Mouse (Mus musculus): ENCODE data around the gene Syngr3. TPM values are rescaled to one million over a fixed set of nuclear protein-coding genes. Genes with fewer than 3 reads are reported as not detected.

Gene Syngr3
- total RNA-seq (2021) = under 1 TPM in 1 of 2 experiments, not detected in 1; 0.12 TPM
- long read RNA-seq, experiment 1 = 0 reads
- long read RNA-seq, experiment 2 = 0 reads

DNA sequence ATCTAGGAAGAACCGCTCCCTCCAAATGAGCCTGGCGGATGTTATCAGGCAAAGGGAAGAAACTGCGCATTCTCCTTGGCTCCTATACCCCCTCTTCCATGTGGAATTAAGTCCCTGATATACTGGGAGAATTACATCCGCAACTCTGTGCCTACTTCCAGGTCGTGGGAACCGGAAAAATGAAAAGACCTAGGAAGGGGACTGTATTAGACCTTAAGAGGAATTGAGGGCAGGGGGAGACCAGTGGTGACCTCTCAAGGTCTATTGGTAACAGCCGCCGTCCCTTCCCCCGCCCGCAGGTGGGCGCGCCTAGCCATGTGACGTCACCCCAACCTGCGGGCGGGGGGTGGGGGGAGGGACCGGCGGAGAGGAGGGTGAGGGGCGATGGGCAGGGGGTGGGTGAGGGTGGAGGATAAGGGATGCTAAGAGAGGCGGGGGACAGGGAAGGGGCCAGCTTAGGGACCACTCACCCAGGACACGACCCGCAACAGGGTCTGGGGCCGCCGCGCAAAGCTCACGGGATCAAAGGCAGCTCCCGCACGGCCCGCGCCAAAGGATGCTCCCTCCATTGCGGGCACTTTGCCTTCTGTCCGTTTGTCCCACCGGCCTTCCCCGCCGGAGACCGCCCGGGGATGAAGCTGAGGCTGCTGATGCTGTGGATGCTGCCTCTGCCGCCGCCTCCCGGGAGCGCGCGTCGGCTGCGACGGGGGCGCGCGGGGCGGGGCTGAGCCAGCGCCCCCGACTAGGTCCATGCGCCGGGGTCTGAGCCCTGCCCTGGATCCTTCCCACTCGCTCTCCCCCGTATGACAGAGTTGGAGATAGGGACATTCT lies at the start of gene Syngr3:
Gene Syngr3 (minus strand): TSS at position 705 of the 831 bp plus-strand sequence.
- DNase-seq = no peak
- intact Hi-C loops (cut with DNase I) = no loop called here

DNA sequence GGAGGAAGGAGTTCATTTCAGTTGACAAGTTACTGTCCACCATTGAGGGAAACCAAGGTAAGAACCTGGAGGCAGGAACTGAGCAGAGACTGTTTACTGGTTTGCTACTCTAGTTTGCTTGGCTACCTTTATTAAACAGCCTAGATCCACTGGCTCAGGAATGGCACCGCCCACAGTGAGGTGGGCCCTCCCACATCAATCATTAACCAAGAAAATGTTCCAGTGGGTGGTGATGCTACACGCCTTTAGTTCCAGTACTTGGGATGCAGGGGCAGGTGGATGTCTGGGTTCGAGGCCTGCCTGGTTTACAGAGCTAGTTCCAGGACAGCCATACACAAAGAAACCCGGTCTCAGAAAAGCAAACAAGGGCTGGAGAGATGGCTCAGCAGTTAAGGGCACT lies 48.5 kb upstream of the Syngr3 start:
- DNase-seq = no peak
- intact Hi-C loops (cut with DNase I) = no loop called here

DNA sequence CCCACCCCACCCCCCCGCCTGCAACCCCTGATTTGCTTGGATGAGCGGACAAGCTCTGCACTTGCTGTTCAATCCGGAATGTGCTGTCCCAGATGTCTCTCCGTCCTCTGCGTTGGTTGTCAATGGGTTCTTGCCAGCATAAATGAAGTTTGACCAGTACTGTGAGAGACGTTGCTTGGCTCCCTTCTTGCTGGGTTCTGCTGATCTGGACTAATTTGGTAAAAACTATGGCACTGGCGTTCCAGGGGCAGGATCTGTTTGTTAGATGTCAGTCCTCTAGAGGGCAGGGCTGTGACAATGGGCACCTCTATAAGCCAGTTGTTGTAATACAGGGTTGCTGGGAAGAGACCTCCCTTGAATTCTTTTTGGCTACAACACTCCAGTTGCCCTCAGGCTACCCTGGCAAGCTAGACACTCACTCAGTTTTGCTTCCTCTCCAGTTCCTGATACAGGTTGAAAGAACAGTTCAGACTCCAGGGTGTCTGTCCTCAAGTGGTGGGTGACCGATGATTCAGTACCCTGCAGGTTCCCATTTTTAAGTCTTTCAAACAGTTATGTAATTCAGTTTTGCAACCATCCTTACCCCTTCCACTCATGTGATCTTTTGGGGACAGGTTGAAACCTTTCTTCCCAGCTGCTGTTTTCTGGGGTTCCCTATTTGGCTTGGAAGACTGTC lies 47.5 kb upstream of the Syngr3 start:
- intact Hi-C loops (cut with DNase I) = no loop called here
- DNase-seq = no peak

DNA sequence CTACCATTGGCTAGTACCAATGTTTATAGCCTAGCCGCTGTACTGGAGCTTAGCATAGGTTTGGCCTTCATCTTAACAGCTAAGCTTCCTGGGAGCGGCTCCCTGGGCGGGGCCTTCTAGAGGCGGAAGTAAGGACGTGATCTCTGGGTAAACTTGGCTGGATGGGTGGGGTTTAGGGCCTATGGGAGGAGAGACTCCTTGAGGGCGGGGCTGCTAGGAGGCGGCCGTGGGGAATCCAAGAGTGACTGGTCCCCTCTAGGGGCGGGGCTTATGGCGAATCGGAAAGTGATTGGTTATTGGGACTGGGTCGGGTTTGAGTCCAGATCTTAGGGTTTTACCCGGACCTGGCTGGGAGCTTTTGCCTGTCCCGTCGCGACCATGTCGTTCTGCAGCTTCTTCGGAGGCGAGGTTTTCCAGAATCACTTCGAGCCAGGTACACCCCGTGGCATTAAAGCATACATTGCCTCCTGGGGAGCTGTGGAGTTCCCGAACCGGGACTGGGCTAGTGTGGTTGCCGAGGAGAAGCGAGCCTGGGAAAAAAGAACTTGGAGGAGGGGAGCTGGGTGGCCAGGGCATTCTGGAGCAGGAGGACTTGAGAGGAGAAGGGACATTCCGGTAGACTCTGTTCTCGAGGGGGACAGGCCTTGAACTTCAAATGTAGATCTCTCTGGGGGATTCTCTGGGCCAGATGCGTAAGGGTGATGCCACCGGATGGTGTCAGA lies 46.7 kb upstream of the Syngr3 start, which contains the start of gene Msrb1:
Gene Msrb1 (plus strand): TSS at position 313 of the 722 bp plus-strand sequence.
- intact Hi-C loops (cut with DNase I) = no loop called here
- peak; percentile 93 to 95 for DNase-seq

DNA sequence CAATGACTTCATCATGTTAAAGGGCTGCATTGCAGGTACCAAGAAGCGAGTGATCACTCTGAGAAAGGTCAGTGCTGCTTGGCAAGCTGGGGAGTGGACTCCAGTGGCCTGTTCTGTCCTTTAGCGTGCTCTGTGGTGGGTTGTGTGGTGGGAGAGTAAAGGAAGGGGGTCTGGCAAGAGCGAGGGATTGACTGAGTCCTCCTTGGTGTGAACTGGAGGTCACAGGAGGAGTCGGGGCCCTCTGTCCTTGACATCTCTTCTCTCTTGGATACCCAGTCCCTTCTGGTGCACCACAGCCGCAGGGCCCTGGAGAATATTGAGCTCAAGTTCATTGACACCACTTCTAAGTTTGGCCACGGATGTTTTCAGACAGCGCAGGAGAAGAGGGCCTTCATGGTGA lies 45.7 kb upstream of the Syngr3 start:
- intact Hi-C loops (cut with DNase I) = no loop called here

DNA sequence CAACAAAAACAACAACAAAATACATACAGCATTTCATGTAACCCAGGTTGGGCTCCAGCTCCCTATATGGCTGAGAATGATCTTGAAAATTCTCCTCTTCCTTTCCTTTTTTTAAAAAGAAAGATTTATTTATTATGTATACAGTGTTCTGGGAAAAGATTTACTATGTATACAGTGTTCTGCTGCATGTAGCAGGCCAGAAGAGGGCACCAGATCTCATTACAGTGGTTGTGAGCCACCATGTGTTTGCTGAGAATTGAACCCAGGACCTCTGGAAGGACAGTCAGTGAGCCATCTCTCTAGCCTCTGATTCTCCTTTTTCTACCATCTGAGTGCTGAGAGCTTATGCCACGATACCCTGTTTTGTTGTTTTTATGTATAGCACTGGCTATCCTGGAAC lies 44.8 kb upstream of the Syngr3 start:
- intact Hi-C loops (cut with DNase I) = no loop called here
- DNase-seq = no peak

More for the DNA sequence above, 45.7 kb upstream of the Syngr3 start:
- DNase-seq = no peak

GRCm38 (mm10) chr17:24733434-24734050 lies 43.8 kb upstream of the Syngr3 start:
- no peak for DNase-seq
- intact Hi-C loops (cut with DNase I) = no loop called here

- intact Hi-C loops (cut with DNase I) = no loop called here
- peak; percentile 59 to 66 for DNase-seq
Measured at GRCm38 (mm10) chr17:24732233-24732935, 42.6 kb upstream of the Syngr3 start.

- no peak for DNase-seq
- intact Hi-C loops (cut with DNase I) = no loop called here
Measured at GRCm38 (mm10) chr17:24730787-24731186, 41.0 kb upstream of the Syngr3 start.

DNA sequence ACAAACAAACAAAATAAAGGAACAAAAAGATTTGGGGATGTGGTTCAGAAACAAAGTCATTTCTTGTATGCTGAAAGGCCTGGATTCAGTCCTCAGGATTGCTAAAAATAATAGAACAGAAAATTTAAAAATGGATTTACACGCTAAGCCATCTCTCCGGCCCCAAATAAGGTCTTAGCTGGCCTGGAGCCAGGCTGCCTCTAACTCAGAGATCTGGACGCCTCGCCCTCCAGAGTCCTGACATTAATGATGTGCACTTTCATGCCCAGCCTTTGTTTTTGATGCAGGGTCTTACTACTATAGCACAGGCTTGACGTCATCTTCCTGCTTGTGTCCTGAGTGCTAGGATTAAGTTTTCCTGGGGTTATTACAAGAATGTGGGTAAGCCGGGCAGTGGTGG lies 39.3 kb upstream of the Syngr3 start:
- peak in 1 of 2 experiments; percentile 47 for DNase-seq

GRCm38 (mm10) chr17:24728184-24728583 lies 38.4 kb upstream of the Syngr3 start:
- no peak for DNase-seq
- intact Hi-C loops (cut with DNase I) = no loop called here

More for the DNA sequence above, 39.3 kb upstream of the Syngr3 start:
- intact Hi-C loops (cut with DNase I) = no loop called here

DNA sequence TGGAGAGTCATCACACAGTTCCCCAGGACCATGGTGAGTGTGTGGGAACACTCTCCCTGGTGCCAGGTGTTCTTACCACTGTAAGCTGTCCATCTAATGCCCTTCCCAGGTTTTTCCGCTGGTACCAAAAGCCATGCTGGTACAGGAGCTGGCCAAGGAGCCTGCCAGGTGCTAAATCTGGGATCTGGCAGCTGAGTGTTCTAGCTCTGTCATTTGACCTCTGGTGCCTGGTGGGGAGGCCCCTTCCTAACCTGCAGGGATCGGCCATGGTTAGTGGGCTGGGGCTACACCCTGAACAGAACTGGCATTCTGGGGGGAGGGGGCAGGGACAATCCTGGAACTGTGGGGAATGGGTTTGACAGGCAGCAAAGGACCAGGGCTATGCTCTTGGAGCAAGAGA lies 37.9 kb upstream of the Syngr3 start, which contains the start of gene Rpl3l:
Gene Rpl3l (plus strand): TSS at position 203 of the 400 bp plus-strand sequence.
- intact Hi-C loops (cut with DNase I) = no loop called here
- peak; percentile 41 to 51 for DNase-seq

GRCm38 (mm10) chr17:24725637-24726390 lies 36.1 kb upstream of the Syngr3 start:
- intact Hi-C loops (cut with DNase I) = no loop called here

GRCm38 (mm10) chr17:24724184-24724583 lies 34.4 kb upstream of the Syngr3 start, which contains the start of gene Ndufb10:
Gene Ndufb10, minus strand, starts transcription at chr17:24724478.
- intact Hi-C loops (cut with DNase I) = no loop called here
- peak; percentile 98 to 99 for DNase-seq

More at GRCm38 (mm10) chr17:24725637-24726390, 36.1 kb upstream of the Syngr3 start:
- no peak for DNase-seq

DNA sequence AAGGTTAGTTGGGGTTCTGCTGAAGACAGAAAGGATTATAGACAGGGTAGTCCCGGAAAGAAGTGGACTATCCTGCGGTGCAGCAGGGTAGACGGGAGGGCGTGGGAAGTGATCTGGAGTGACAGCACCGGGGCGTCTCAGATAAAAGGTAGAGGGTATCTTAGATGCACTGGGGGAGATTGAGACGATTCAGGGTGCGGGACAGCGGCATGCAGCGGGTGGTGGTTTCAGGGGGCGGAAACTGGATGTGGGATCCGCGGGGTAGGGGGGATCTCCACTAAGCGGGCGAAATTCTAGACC lies 34.1 kb upstream of the Syngr3 start:
- peak in 1 of 2 experiments; percentile 42 for DNase-seq
- intact Hi-C loops (cut with DNase I) = no loop called here

DNA sequence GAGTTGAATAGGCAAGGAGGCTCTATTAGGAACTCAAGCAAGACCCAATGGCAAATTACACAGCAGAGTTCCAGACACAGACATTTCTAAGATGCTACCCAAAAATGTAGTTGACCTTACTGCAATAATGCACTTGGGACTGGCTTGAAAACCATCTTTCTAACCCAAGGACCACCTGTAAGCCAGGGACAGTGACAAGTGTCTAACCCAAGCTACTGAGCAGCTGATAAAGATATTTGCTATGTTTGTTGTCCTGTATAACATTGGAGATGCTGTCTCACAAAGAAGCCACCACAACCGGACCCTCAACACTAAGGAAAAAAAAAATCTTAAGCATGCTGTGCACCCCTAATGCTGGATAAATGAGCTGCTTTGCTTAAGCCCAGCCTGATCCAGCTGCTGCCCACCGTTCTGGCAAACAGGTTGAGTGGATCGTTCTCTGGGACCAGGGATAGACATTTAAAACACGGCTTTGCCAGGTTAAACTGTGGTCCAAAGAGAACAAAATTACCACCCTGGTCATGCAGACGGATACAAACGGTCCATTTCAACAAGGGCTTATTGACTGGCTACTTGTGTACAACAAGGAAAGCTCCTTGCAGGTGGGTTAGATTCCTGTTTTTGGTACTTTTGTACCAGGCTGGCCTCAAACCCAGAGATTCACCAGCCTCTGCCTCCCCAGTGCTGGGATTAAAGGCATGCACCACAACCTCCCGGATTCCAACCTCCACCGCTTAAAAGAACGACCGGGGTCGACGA lies 33.5 kb upstream of the Syngr3 start:
- no peak for DNase-seq
- intact Hi-C loops (cut with DNase I) = no loop called here

GRCm38 (mm10) chr17:24722220-24722924 lies 32.6 kb upstream of the Syngr3 start:
- intact Hi-C loops (cut with DNase I) = no loop called here
- DNase-seq = no peak
